Mouse (Mus musculus) frontal cortex, postnatal 10 days (tissue): ENCODE data around the gene Hspb1.

Experiments
- DNase-seq, 2 experiments: peaks; one replicate each; pipeline ENCODE4 v3.0.0; 2022; ENCODE audit warnings: low spot score in 2 of 2, mixed read lengths in 1 of 2

The Hspb1 gene

GRCm38 (mm10) chr5:135887675-135888102, at the start of gene Hspb1:
Gene Hspb1 (plus strand): TSS chr5:135887919.
- no peak for DNase-seq

DNA sequence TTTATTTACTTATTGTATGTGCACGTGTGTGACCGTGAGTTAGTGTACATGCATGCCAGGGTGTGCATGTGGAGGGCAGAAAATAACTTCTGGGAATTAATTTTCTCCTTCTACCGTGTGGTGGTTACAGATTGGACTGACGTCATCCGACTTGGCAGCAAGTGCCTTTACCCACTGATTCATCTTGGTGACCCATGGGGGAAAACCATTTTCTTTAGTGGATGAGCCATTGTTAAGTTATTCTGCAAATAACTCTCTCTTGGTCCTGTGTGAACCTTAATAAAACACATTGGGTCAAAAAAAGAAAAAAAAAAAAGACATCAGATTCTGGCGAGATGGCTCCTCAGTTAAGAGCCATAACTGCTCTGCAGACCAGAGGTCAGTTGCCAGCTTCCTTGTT, 46.1 kb upstream of the Hspb1 start:
- no peak for DNase-seq

DNA sequence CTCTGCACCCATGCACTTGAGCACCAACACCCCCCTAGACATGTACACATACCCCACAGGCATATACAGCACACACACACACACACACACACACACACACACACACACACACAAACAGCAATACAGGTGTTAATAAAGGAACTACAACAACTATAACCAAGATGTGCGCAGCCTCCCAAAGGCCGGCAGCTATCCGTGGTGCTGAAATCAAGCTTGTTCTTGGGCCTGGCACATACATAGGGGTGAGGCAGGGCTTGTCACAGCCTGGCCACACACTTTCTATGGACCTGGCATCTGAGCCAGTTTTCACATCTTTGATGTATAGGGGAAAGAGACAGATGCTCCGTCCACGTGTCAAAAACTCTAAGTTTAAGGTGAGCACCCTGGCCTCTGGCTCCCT, 44.3 kb upstream of the Hspb1 start:
- no peak for DNase-seq

- DNase-seq, result no peak
Measured at GRCm38 (mm10) chr5:135845676-135846320, 41.9 kb upstream of the Hspb1 start.

- DNase-seq, result no peak
Measured at GRCm38 (mm10) chr5:135847460-135847859, 40.3 kb upstream of the Hspb1 start.

- no peak for DNase-seq
Measured at GRCm38 (mm10) chr5:135847881-135848280, 39.8 kb upstream of the Hspb1 start.

- no peak for DNase-seq
Measured at GRCm38 (mm10) chr5:135851024-135851423, 36.7 kb upstream of the Hspb1 start.

DNA sequence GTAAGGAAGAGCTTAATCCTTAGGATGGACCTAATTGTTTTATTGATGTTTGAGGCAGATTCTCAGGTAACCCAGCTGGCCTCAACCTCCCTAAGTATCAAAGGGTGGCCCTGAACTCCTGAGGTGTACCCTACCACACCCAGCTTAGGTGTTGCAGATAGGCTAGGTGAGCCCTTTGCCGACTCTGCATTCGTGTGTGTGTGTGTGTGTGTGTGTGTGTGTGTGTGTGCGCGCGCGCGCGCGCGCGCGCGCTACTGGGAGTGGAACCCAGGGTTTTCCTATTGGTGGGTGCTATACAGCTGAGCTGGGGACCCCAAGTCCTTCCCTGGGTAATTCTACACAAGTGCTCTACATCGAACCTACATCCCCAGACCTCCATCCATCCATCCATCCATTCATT, 36.2 kb upstream of the Hspb1 start:
- no peak for DNase-seq

GRCm38 (mm10) chr5:135852421-135852820, 35.3 kb upstream of the Hspb1 start:
- DNase-seq, result no peak

- no peak for DNase-seq
Measured at GRCm38 (mm10) chr5:135853731-135854130, 34.0 kb upstream of the Hspb1 start.

DNA sequence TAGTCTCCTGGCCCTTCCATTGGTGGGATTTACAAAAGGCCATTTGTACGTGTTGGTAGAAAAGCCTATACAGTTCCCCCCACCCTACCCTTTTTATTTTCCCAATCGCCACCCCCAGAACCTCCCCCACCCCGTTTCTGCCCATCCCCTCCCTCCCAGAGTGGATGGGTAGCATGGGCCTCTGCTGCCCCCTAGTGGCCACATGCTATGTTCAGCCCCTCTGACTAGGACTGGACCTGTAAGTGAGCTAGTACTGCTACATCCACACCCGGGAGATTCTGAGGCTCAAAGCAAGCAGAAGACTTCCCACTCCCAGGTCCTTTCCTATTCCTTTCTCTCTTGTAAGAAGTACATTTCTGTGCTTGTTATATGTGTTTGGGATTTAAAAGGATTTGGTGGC, 32.6 kb upstream of the Hspb1 start:
- DNase-seq, result peak in 1 of 2 experiments; percentile 75

GRCm38 (mm10) chr5:135866662-135867061, 21.1 kb upstream of the Hspb1 start:
- DNase-seq, result no peak

- DNase-seq, result peak in 1 of 2 experiments; percentile 39
Measured at GRCm38 (mm10) chr5:135867637-135868593, 19.8 kb upstream of the Hspb1 start.

- no peak for DNase-seq
Measured at GRCm38 (mm10) chr5:135868653-135869052, 19.1 kb upstream of the Hspb1 start.

- DNase-seq, result no peak
Measured at GRCm38 (mm10) chr5:135869661-135870423, 17.9 kb upstream of the Hspb1 start.

DNA sequence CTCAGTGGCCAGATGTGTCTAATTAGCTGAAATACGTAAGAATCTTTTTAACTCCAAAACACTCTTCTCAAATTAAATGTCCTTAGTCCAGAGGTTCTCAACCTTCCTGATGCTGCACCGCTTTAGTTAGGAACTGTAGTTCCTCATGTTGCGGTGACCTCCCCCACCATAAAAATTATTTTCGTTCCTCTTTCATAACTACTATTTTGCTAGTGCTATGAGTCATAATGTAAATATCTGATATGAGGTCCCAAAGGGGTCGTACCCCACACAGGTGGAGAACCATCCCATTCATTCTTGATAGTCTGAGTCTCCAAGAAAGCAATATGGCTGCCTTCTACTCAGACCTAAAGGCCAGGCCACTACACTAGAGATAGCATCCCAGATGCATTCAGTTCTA, 17.2 kb upstream of the Hspb1 start:
- DNase-seq, result no peak

DNA sequence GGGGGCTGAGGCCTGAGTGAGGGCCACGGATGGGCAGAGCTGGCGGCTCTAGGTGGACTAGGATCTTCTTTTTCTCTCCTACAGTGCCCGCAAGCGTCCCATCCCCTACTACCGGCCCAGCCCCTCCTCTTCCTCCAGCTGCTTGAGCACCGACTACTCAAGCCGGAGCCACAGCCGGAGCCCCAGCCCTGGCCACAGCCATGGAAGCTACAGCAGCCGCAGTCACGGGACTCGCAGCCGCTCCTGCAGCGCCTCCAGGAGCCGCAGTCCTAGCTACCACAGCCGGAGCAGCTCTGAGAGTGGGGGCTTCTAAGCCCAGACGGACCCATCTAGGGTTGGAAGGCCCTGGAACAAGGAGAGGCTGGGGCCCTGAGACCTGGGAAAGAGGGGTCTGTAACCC, 14.7 kb upstream of the Hspb1 start:
- no peak for DNase-seq

DNA sequence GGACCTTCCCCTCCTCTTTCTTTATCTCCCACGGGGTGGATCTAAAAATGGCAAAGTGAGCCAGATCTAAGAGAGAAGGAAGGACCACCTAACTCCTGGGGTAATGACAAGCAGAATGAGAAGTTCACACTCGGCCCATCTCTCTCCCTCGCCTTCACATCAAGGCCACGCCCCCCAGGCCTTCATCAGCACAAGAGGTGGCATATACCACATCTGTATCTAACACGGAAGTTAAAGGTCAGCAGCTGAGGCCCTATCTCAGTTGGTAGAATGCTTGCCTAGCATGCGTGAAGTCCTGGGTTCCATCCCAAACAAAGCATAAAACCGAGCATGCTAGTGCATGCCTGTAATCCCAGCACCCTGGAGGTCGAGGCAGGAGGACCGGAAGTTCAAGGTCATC, 14.0 kb upstream of the Hspb1 start:
- DNase-seq, result no peak

- DNase-seq, result no peak
Measured at GRCm38 (mm10) chr5:135877180-135877579, 10.5 kb upstream of the Hspb1 start.

- DNase-seq, result peak in 1 of 2 experiments; percentile 37
Measured at GRCm38 (mm10) chr5:135877831-135878231, 9.9 kb upstream of the Hspb1 start.

- peak; percentile 34 to 58 for DNase-seq
Measured at GRCm38 (mm10) chr5:135879449-135880158, 8.1 kb upstream of the Hspb1 start.
